Mouse (Mus musculus): ENCODE results near the gene Rasl12. TPM values are rescaled to one million over a fixed set of nuclear protein-coding genes. Genes with fewer than 3 reads are reported as not detected.
A peak's percentile ranks its signal among the peaks of the same experiment; 100 is the strongest.

Gene Rasl12
- polyA plus RNA-seq, 1 experiment, result 81.4 TPM

- WGBS, result 67% methylated on average over 8 of the region's 8 CpGs
- TF ChIP-seq POLR2A (IDR thresholded peaks at IDR 0.05; ENCODE audit: borderline replicate concordance, extremely low read depth, low read depth, low read length) (no peak), CTCF (IDR thresholded peaks at IDR 0.05; ENCODE audit: insufficient read depth, low read length) (no peak)
These were observed 12.1 kb downstream of the Rasl12 start for GRCm38 (mm10) chr9:65410378-65410777.

GRCm38 (mm10) chr9:65411326-65411725 is 13.0 kb downstream of the Rasl12 start:
- TF ChIP-seq POLR2A (IDR thresholded peaks at IDR 0.05; ENCODE audit: borderline replicate concordance, extremely low read depth, low read depth, low read length) (no peak), CTCF (IDR thresholded peaks at IDR 0.05; ENCODE audit: insufficient read depth, low read length) (no peak)

More at GRCm38 (mm10) chr9:65410378-65410777, 12.1 kb downstream of the Rasl12 start:
- no peak overlapping the region for H3K4me3 ChIP-seq (replicated peaks; ENCODE audit: extremely low read depth, low read depth, low read length)
- peaks cover 13% of the 10 kb centered on the region for H3K4me1 ChIP-seq (ENCODE audit: control insufficient read depth, insufficient read depth, low read length)
- peak; percentile 47 for DNase-seq

GRCm38 (mm10) chr9:65417738-65418137 is 19.4 kb downstream of the Rasl12 start:
- Histone ChIP-seq H3K4me1 (ENCODE audit: control insufficient read depth, insufficient read depth, low read length) (no peaks in the 10 kb centered on the region), H3K4me3 (replicated peaks; ENCODE audit: extremely low read depth, low read depth, low read length) (no peak overlapping the region)
- no peak for DNase-seq
- 0 out of 2 replicates have a peak, but pooled peaks have one; percentile 13 for TF ChIP-seq CTCF (IDR thresholded peaks at IDR 0.05; ENCODE audit: insufficient read depth, low read length)
- no peak for TF ChIP-seq POLR2A (IDR thresholded peaks at IDR 0.05; ENCODE audit: borderline replicate concordance, extremely low read depth, low read depth, low read length)
- WGBS, result 38% methylated on average over 3 of the region's 3 CpGs

More at GRCm38 (mm10) chr9:65411326-65411725, 13.0 kb downstream of the Rasl12 start:
- Histone ChIP-seq H3K4me1 (ENCODE audit: control insufficient read depth, insufficient read depth, low read length) (peaks cover 13% of the 10 kb centered on the region), H3K4me3 (replicated peaks; ENCODE audit: extremely low read depth, low read depth, low read length) (no peak overlapping the region)
- no peak for DNase-seq
- WGBS, result 51% methylated on average over 3 of the region's 3 CpGs

GRCm38 (mm10) chr9:65419633-65420032 is 21.3 kb downstream of the Rasl12 start:
- no peak for DNase-seq
- WGBS, result 62% methylated on average over 3 of the region's 3 CpGs
- no peak overlapping the region for H3K4me3 ChIP-seq (replicated peaks; ENCODE audit: extremely low read depth, low read depth, low read length)
- H3K4me1 ChIP-seq (ENCODE audit: control insufficient read depth, insufficient read depth, low read length), result no peaks in the 10 kb centered on the region
- TF ChIP-seq POLR2A (IDR thresholded peaks at IDR 0.05; ENCODE audit: borderline replicate concordance, extremely low read depth, low read depth, low read length) (no peak), CTCF (IDR thresholded peaks at IDR 0.05; ENCODE audit: insufficient read depth, low read length) (no peak)

GRCm38 (mm10) chr9:65422760-65423501 is 24.6 kb downstream of the Rasl12 start, which contains the start of gene Slc51b:
Slc51b (minus strand) TSS chr9:65422955.
- 81% methylated on average over 11 of the region's 11 CpGs for WGBS
- Histone ChIP-seq H3K4me1 (ENCODE audit: control insufficient read depth, insufficient read depth, low read length) (no peaks in the 10 kb centered on the region), H3K4me3 (replicated peaks; ENCODE audit: extremely low read depth, low read depth, low read length) (no peak within 1 kb of the TSS)
- no peak for DNase-seq
- no peak for TF ChIP-seq POLR2A (IDR thresholded peaks at IDR 0.05; ENCODE audit: borderline replicate concordance, extremely low read depth, low read depth, low read length)
- no peak for TF ChIP-seq CTCF (IDR thresholded peaks at IDR 0.05; ENCODE audit: insufficient read depth, low read length)

- no peaks in the 10 kb centered on the region for H3K4me1 ChIP-seq (ENCODE audit: control insufficient read depth, insufficient read depth, low read length)
- no peak overlapping the region for H3K4me3 ChIP-seq (replicated peaks; ENCODE audit: extremely low read depth, low read depth, low read length)
- no peak for TF ChIP-seq CTCF (IDR thresholded peaks at IDR 0.05; ENCODE audit: insufficient read depth, low read length)
- TF ChIP-seq POLR2A (IDR thresholded peaks at IDR 0.05; ENCODE audit: borderline replicate concordance, extremely low read depth, low read depth, low read length), result no peak
- DNase-seq, result no peak
- WGBS, result 20% methylated on average over 3 of the region's 3 CpGs
These were observed 26.1 kb downstream of the Rasl12 start for GRCm38 (mm10) chr9:65424393-65424792.

GRCm38 (mm10) chr9:65427511-65427910 is 29.2 kb downstream of the Rasl12 start:
- no peak for DNase-seq
- Histone ChIP-seq H3K4me3 (replicated peaks; ENCODE audit: extremely low read depth, low read depth, low read length) (no peak overlapping the region), H3K4me1 (ENCODE audit: control insufficient read depth, insufficient read depth, low read length) (no peaks in the 10 kb centered on the region)
- TF ChIP-seq POLR2A (IDR thresholded peaks at IDR 0.05; ENCODE audit: borderline replicate concordance, extremely low read depth, low read depth, low read length) (no peak), CTCF (IDR thresholded peaks at IDR 0.05; ENCODE audit: insufficient read depth, low read length) (no peak)
- WGBS, result 60% methylated on average over 2 of the region's 2 CpGs

- 82% methylated on average over 5 of the region's 5 CpGs for WGBS
These were observed 29.7 kb downstream of the Rasl12 start for GRCm38 (mm10) chr9:65428003-65428402.

GRCm38 (mm10) chr9:65430401-65430800 is 32.1 kb downstream of the Rasl12 start:
- no peak for DNase-seq
- TF ChIP-seq CTCF (IDR thresholded peaks at IDR 0.05; ENCODE audit: insufficient read depth, low read length) (no peak), POLR2A (IDR thresholded peaks at IDR 0.05; ENCODE audit: borderline replicate concordance, extremely low read depth, low read depth, low read length) (no peak)
- Histone ChIP-seq H3K4me1 (ENCODE audit: control insufficient read depth, insufficient read depth, low read length) (no peaks in the 10 kb centered on the region), H3K4me3 (replicated peaks; ENCODE audit: extremely low read depth, low read depth, low read length) (no peak overlapping the region)

More at GRCm38 (mm10) chr9:65428003-65428402, 29.7 kb downstream of the Rasl12 start:
- no peak for DNase-seq
- Histone ChIP-seq H3K4me3 (replicated peaks; ENCODE audit: extremely low read depth, low read depth, low read length) (no peak overlapping the region), H3K4me1 (ENCODE audit: control insufficient read depth, insufficient read depth, low read length) (no peaks in the 10 kb centered on the region)
- TF ChIP-seq POLR2A (IDR thresholded peaks at IDR 0.05; ENCODE audit: borderline replicate concordance, extremely low read depth, low read depth, low read length) (no peak), CTCF (IDR thresholded peaks at IDR 0.05; ENCODE audit: insufficient read depth, low read length) (no peak)

GRCm38 (mm10) chr9:65430921-65431320 is 32.6 kb downstream of the Rasl12 start:
- Histone ChIP-seq H3K4me3 (replicated peaks; ENCODE audit: extremely low read depth, low read depth, low read length) (no peak overlapping the region), H3K4me1 (ENCODE audit: control insufficient read depth, insufficient read depth, low read length) (no peaks in the 10 kb centered on the region)
- WGBS, result 89% methylated on average over 5 of the region's 5 CpGs
- no peak for DNase-seq
- no peak for TF ChIP-seq CTCF (IDR thresholded peaks at IDR 0.05; ENCODE audit: insufficient read depth, low read length)
- TF ChIP-seq POLR2A (IDR thresholded peaks at IDR 0.05; ENCODE audit: borderline replicate concordance, extremely low read depth, low read depth, low read length), result no peak

All from lung, adult 2 months (tissue).